Mouse (Mus musculus) CH12.LX (cell line): Measurements from ENCODE around the gene Spdef. TPM values are rescaled to one million over a fixed set of nuclear protein-coding genes. Genes with fewer than 3 reads are reported as not detected.

Experiments
- DNase-seq: peaks from one replicate; pipeline ENCODE4 v3.0.0-alpha.2; 2013; ENCODE audit errors: extremely low read depth
- H3K27ac ChIP-seq: 2 replicates; pipeline ENCODE4 v1.5.1; 2012; ENCODE audit warnings: low read depth, mild to moderate bottlenecking, control low read depth, moderate library complexity; ENCODE audit not compliant: insufficient read depth
- H3K27me3 ChIP-seq: replicated peaks from 2 replicates; pipeline ENCODE3; 2012; ENCODE audit warnings: inconsistent platforms
- H3K36me3 ChIP-seq, 2 experiments: replicated peaks in 1 of 2; 2 replicates each; pipeline versions ENCODE3 to v1.6.1; 2012; ENCODE audit warnings: inconsistent platforms in 1 of 2, low read length in 1 of 2, mild to moderate bottlenecking in 1 of 2, mixed read lengths in 1 of 2, moderate library complexity in 1 of 2; ENCODE audit not compliant: control insufficient read depth in 1 of 2, insufficient read depth in 1 of 2
- H3K4me1 ChIP-seq, 2 experiments: 2 replicates each; pipeline ENCODE4 v1.6.1; 2012; ENCODE audit warnings: inconsistent platforms in 1 of 2, moderate library complexity in 1 of 2; ENCODE audit not compliant: insufficient read depth in 2 of 2, control insufficient read depth in 1 of 2
- H3K4me2 ChIP-seq: 2 replicates; pipeline ENCODE4 v1.6.1; 2012; ENCODE audit warnings: low read depth, mild to moderate bottlenecking, control low read depth; ENCODE audit not compliant: poor library complexity, insufficient read depth, severe bottlenecking
- H3K4me3 ChIP-seq, 3 experiments: fragments of 150-350 bp in 1 of 3; sonication (generic) in 1 of 3; replicated peaks in 1 of 3; 2 replicates each; pipeline versions ENCODE3 to v1.5.1; 2011 to 2012; ENCODE audit warnings: low read depth in 2 of 3, low read length in 2 of 3, mild to moderate bottlenecking in 2 of 3, moderate library complexity in 2 of 3, control low read depth in 1 of 3, improper control_type of control experiment in 1 of 3, inconsistent platforms in 1 of 3, mixed read lengths in 1 of 3; ENCODE audit not compliant: poor library complexity in 1 of 3
- H3K79me2 ChIP-seq: replicated peaks from 2 replicates; pipeline ENCODE4 v1.6.1; 2012; ENCODE audit warnings: mild to moderate bottlenecking, moderate library complexity; ENCODE audit not compliant: control insufficient read depth, poor library complexity, insufficient read depth, severe bottlenecking; ENCODE audit errors: extremely low read depth
- H3K9ac ChIP-seq: 2 replicates; pipeline ENCODE4 v1.6.1; 2012; ENCODE audit warnings: low read depth, mild to moderate bottlenecking, control low read depth, moderate library complexity; ENCODE audit not compliant: insufficient read depth
- H3K9me3 ChIP-seq: replicated peaks from 2 replicates; pipeline ENCODE3; 2012; ENCODE audit warnings: low read length, inconsistent platforms, mixed read lengths
- BHLHE40 ChIP-seq: IDR thresholded peaks from 2 replicates; pipeline ENCODE4 v1.6.1; 2011; ENCODE audit warnings: mild to moderate bottlenecking, low read depth, low read length, improper control_type of control experiment
- CHD1 ChIP-seq: IDR thresholded peaks from 2 replicates; pipeline ENCODE4 v1.6.1; 2012; ENCODE audit warnings: low read depth, low read length, improper control_type of control experiment, inconsistent platforms
- CTCF ChIP-seq, 2 experiments: IDR thresholded peaks in 1 of 2; conservative IDR thresholded peaks in 1 of 2; 2 replicates each; pipeline ENCODE4 v1.5.1; 2011 to 2012; ENCODE audit warnings: low read depth in 2 of 2, low read length in 2 of 2, improper control_type of control experiment in 1 of 2, inconsistent platforms in 1 of 2, mild to moderate bottlenecking in 1 of 2, moderate library complexity in 1 of 2
- E2F4 ChIP-seq: IDR thresholded peaks from 2 replicates; pipeline ENCODE4 v1.6.1; 2011; ENCODE audit warnings: low read depth, low read length, improper control_type of control experiment; ENCODE audit not compliant: insufficient replicate concordance
- ELF1 ChIP-seq: IDR thresholded peaks from 2 replicates; pipeline ENCODE4 v1.6.1; 2014; ENCODE audit warnings: low read depth, mild to moderate bottlenecking, inconsistent platforms, low read length, improper control_type of control experiment
- EP300 ChIP-seq: IDR thresholded peaks from 2 replicates; pipeline ENCODE4 v1.6.1; 2011; ENCODE audit warnings: low read length, improper control_type of control experiment
- HCFC1 ChIP-seq: IDR thresholded peaks from 2 replicates; pipeline ENCODE4 v1.6.1; 2012; ENCODE audit warnings: low read depth, mild to moderate bottlenecking, inconsistent platforms, low read length, improper control_type of control experiment
- IRF4 ChIP-seq: IDR thresholded peaks from 2 replicates; pipeline ENCODE4 v1.6.1; 2014; ENCODE audit warnings: low read depth, mild to moderate bottlenecking, inconsistent platforms, low read length, improper control_type of control experiment
- JUN ChIP-seq: IDR thresholded peaks from 2 replicates; pipeline ENCODE4 v1.6.1; 2011; ENCODE audit warnings: low read depth, mild to moderate bottlenecking, low read length, improper control_type of control experiment, moderate library complexity; ENCODE audit not compliant: insufficient read depth
- JUND ChIP-seq: conservative IDR thresholded peaks from 2 replicates; pipeline ENCODE4 v1.6.1; 2011; ENCODE audit warnings: low read depth, low read length, improper control_type of control experiment
- KAT2A ChIP-seq: IDR thresholded peaks from 2 replicates; pipeline ENCODE4 v1.6.1; 2012; ENCODE audit warnings: low read length, improper control_type of control experiment, inconsistent platforms; ENCODE audit not compliant: insufficient replicate concordance
- MEF2A ChIP-seq: IDR thresholded peaks from 2 replicates; pipeline ENCODE4 v1.6.1; 2014; ENCODE audit warnings: low read depth, mild to moderate bottlenecking, inconsistent platforms, low read length, improper control_type of control experiment, borderline replicate concordance
- MXI1 ChIP-seq: IDR thresholded peaks from 2 replicates; pipeline ENCODE4 v1.6.1; 2011; ENCODE audit warnings: mild to moderate bottlenecking, low read depth, low read length, improper control_type of control experiment
- MYC ChIP-seq: IDR thresholded peaks from 2 replicates; pipeline ENCODE4 v1.6.1; 2011; ENCODE audit warnings: low read depth, mild to moderate bottlenecking, improper control_type of control experiment, low read length
- NELFE ChIP-seq: IDR thresholded peaks from 2 replicates; pipeline ENCODE4 v1.6.1; 2011; ENCODE audit warnings: low read depth, low read length, improper control_type of control experiment
- NRF1 ChIP-seq: IDR thresholded peaks from 2 replicates; pipeline ENCODE4 v1.6.1; 2014; ENCODE audit warnings: low read depth, mild to moderate bottlenecking, inconsistent platforms, low read length, improper control_type of control experiment, moderate library complexity
- PAX5 ChIP-seq: IDR thresholded peaks from 2 replicates; pipeline ENCODE4 v1.6.1; 2012; ENCODE audit warnings: low read length, inconsistent platforms, mixed read lengths
- POLR2A ChIP-seq: IDR thresholded peaks from 2 replicates; pipeline ENCODE4 v1.6.1; 2011; ENCODE audit warnings: low read depth, mild to moderate bottlenecking, improper control_type of control experiment, low read length
- POLR2AphosphoS2 ChIP-seq: IDR thresholded peaks from 2 replicates; pipeline ENCODE4 v1.6.1; 2011; ENCODE audit warnings: low read depth, low read length, improper control_type of control experiment
- RAD21 ChIP-seq: IDR thresholded peaks from 2 replicates; pipeline ENCODE4 v1.6.1; 2011; ENCODE audit warnings: low read depth, mild to moderate bottlenecking, low read length, improper control_type of control experiment, moderate library complexity
- RCOR1 ChIP-seq: conservative IDR thresholded peaks from 2 replicates; pipeline ENCODE4 v1.6.1; 2012; ENCODE audit warnings: low read depth, mild to moderate bottlenecking, inconsistent platforms, low read length, improper control_type of control experiment
- SIN3A ChIP-seq: IDR thresholded peaks from 2 replicates; pipeline ENCODE4 v1.6.1; 2012; ENCODE audit warnings: low read length, improper control_type of control experiment, inconsistent platforms
- SMC3 ChIP-seq: IDR thresholded peaks from 2 replicates; pipeline ENCODE4 v1.6.1; 2011; ENCODE audit warnings: low read depth, low read length, improper control_type of control experiment
- TBP ChIP-seq: conservative IDR thresholded peaks from 2 replicates; pipeline ENCODE4 v1.6.1; 2011; ENCODE audit warnings: low read depth, low read length, improper control_type of control experiment
- UBTF ChIP-seq: IDR thresholded peaks from 2 replicates; pipeline ENCODE4 v1.6.1; 2012; ENCODE audit warnings: low read depth, mild to moderate bottlenecking, inconsistent platforms, low read length, improper control_type of control experiment, moderate library complexity
- USF1 ChIP-seq: IDR thresholded peaks from 2 replicates; pipeline ENCODE4 v1.6.1; 2014; ENCODE audit warnings: low read depth, mild to moderate bottlenecking, inconsistent platforms, low read length, improper control_type of control experiment
- USF2 ChIP-seq: conservative IDR thresholded peaks from 2 replicates; pipeline ENCODE4 v1.6.1; 2011; ENCODE audit warnings: low read depth, low read length, improper control_type of control experiment
- ZKSCAN1 ChIP-seq: IDR thresholded peaks from 2 replicates; pipeline ENCODE4 v1.6.1; 2012; ENCODE audit warnings: low read depth, inconsistent platforms, low read length, improper control_type of control experiment, borderline replicate concordance
- ZMIZ1 ChIP-seq: IDR thresholded peaks from 2 replicates; pipeline ENCODE4 v1.6.1; 2012; ENCODE audit warnings: low read depth, mild to moderate bottlenecking, inconsistent platforms, low read length, improper control_type of control experiment
- dilution Hi-C: fragments of 300-500 bp; cut with MboI; formaldehyde crosslinking; loops from 2 replicates; pipeline ENCODE4 v1.14.3; 2020; ENCODE audit warnings: low sequenced_read_pairs; ENCODE audit not compliant: extremely low pct_unique_long_range_greater_than_20kb, extremely low pct_ligation_motif_present
- in situ Hi-C: fragments of 300-500 bp; cut with MboI; formaldehyde crosslinking; loops from 3 replicates; pipeline ENCODE4 v1.14.3; 2019; ENCODE audit warnings: low sequenced_read_pairs, low pct_ligation_motif_present, low pct_unique_long_range_greater_than_20kb, mixed read lengths
- polyA plus RNA-seq: library from polyadenylated mRNA; unstranded; fragments of >175 nt; gene quantifications from 2 replicates; pipeline ENCODE4 v1.2.1, GENCODE M21; 2012; ENCODE audit warnings: low read depth; ENCODE audit not compliant: insufficient read length
- total RNA-seq, 2 experiments: library from RNA; depleted of rRNA; stranded (reverse); fragments of 300-350 nt in 1 of 2; fragments of >200 nt in 1 of 2; gene quantifications; 2 replicates each; pipeline ENCODE4 v1.2.3; 2012 to 2014

Gene Spdef
- total and polyA plus RNA-seq, 3 experiments: not detected

- no peaks in the 10 kb centered on the region for H3K9me3 ChIP-seq
- no peak overlapping the region for H3K27ac ChIP-seq
- dilution Hi-C loops (no loop called here), in situ Hi-C loops (loop anchor here (10.0 kb wide), 1 partner anchor 65 kb away; the partner anchor contains the start of gene Pacsin1)
- H3K4me1 ChIP-seq: peaks cover 13 to 26% of the 10 kb centered on the region in 2 experiments
- H3K4me2 ChIP-seq: no peak overlapping the region
- TF ChIP-seq MXI1 (no peak), JUN (no peak), KAT2A (no peak), POLR2A (no peak), CTCF (conservative IDR thresholded peaks at IDR 0.05 in 1 of 2, IDR thresholded peaks at IDR 0.05 in 1 of 2; ENCODE audit: low read depth in 2 of 2, low read length in 2 of 2) (no peak), UBTF (no peak), PAX5 (no peak), BHLHE40 (no peak), RCOR1 (no peak), TBP (no peak), USF2 (no peak), CHD1 (no peak), JUND (no peak), NRF1 (no peak), EP300 (no peak), NELFE (no peak), E2F4 (no peak), ELF1 (no peak), SMC3 (no peak), ZMIZ1 (no peak)
- DNase-seq: no peak
- H3K36me3 ChIP-seq: no peaks in the 10 kb centered on the region
- no peaks in the 10 kb centered on the region for H3K79me2 ChIP-seq
- H3K4me3 ChIP-seq: no peak overlapping the region
- peaks cover 31% of the 10 kb centered on the region for H3K27me3 ChIP-seq
- H3K9ac ChIP-seq: no peak overlapping the region
Measured at GRCm38 (mm10) chr17:27719663-27720062, 9.1 kb downstream of the Spdef start.

GRCm38 (mm10) chr17:27718250-27718649 is 10.5 kb downstream of the Spdef start:
- H3K4me3 ChIP-seq: no peak overlapping the region
- H3K4me1 ChIP-seq: peaks cover 13 to 22% of the 10 kb centered on the region in 2 experiments
- peaks cover 28% of the 10 kb centered on the region for H3K27me3 ChIP-seq
- H3K4me2 ChIP-seq: no peak overlapping the region
- H3K36me3 ChIP-seq: no peaks in the 10 kb centered on the region
- H3K9me3 ChIP-seq: no peaks in the 10 kb centered on the region
- DNase-seq: peak; percentile 34
- H3K79me2 ChIP-seq: no peaks in the 10 kb centered on the region
- in situ Hi-C loops: no loop called here
- H3K27ac ChIP-seq: no peak overlapping the region
- no peak overlapping the region for H3K9ac ChIP-seq
- TF ChIP-seq EP300 (no peak), ZKSCAN1 (no peak), IRF4 (no peak), ZMIZ1 (no peak), POLR2AphosphoS2 (no peak), MYC (no peak), RAD21 (peak; percentile 59), SMC3 (peak; percentile 55), MXI1 (peak; percentile 37; the same call in 1 of the 2 replicates), USF1 (no peak), CTCF (conservative IDR thresholded peaks at IDR 0.05 in 1 of 2, IDR thresholded peaks at IDR 0.05 in 1 of 2; ENCODE audit: low read depth in 2 of 2, low read length in 2 of 2) (peak in 1 of 2 experiments; percentile 56; a peak in 2 of 4 replicates), SIN3A (no peak), NELFE (no peak), RCOR1 (no peak), TBP (no peak), MEF2A (no peak), HCFC1 (no peak)
- TF ChIP-seq, all 38 proteins: peak for 4
- dilution Hi-C loops: no loop called here
